Mouse (Mus musculus): Measurements from ENCODE around the gene Ctps2. TPM values are rescaled to one million over a fixed set of nuclear protein-coding genes. Genes with fewer than 3 reads are reported as not detected.
"Not testable (repeated sequence)": the region's sequence is repeated elsewhere in the genome, so short reads cannot be mapped to it uniquely, and the experiment has no call there.

Gene Ctps2
- polyA plus RNA-seq (2016; fragmentation: Nextera tagmentation; extraction: Ambion mirVana): 95.1 and 96.2 TPM in 2 replicates

GRCm38 (mm10) chrX:162900938-162901337 is at the start of gene Ctps2:
Gene Ctps2 (plus strand): TSS chrX:162901238.
- Histone ChIP-seq H3K27me3 (peaks cover 3% of the 10 kb centered on the region; the same call in 1 of the 2 replicates), H3K9ac (peak within 1 kb of the TSS; percentile 68), H3K4me3 (peak within 1 kb of the TSS; percentile 55), H3K27ac (peak within 1 kb of the TSS; percentile 66), H3K4me2 (replicated peaks) (peak within 1 kb of the TSS; percentile 60), H3K9me3 (replicated peaks) (no peaks in the 10 kb centered on the region), H3K4me1 (0 out of 2 replicates have a peak, but pooled peaks cover 2% of the 10 kb centered on the region), H3K36me3 (no peaks in the 10 kb centered on the region)
- WGBS: 33% methylated on average over 4 of the region's 4 CpGs
- no peak for ATAC-seq (ENCODE audit: low FRiP score)

GRCm38 (mm10) chrX:162868294-162868965 is 32.6 kb upstream of the Ctps2 start:
- Histone ChIP-seq H3K4me2 (replicated peaks) (no peak overlapping the region), H3K36me3 (0 out of 2 replicates have a peak, but pooled peaks cover 3% of the 10 kb centered on the region), H3K9me3 (replicated peaks) (no peaks in the 10 kb centered on the region), H3K27ac (no peak overlapping the region), H3K9ac (no peak overlapping the region), H3K27me3 (no peaks in the 10 kb centered on the region), H3K4me3 (no peak overlapping the region), H3K4me1 (no peaks in the 10 kb centered on the region)
- 83% methylated on average over 3 of the region's 3 CpGs for WGBS
- ATAC-seq (ENCODE audit: low FRiP score): no peak

GRCm38 (mm10) chrX:162871734-162872517 is 29.1 kb upstream of the Ctps2 start:
- Histone ChIP-seq H3K9ac (no peak overlapping the region), H3K4me3 (no peak overlapping the region), H3K4me2 (replicated peaks) (no peak overlapping the region), H3K9me3 (replicated peaks) (no peaks in the 10 kb centered on the region), H3K36me3 (peaks cover 7% of the 10 kb centered on the region; the same call in 1 of the 2 replicates), H3K27me3 (no peaks in the 10 kb centered on the region), H3K4me1 (no peaks in the 10 kb centered on the region), H3K27ac (no peak overlapping the region)
- WGBS: 41% methylated on average over 4 of the region's 4 CpGs
- no peak for ATAC-seq (ENCODE audit: low FRiP score)

GRCm38 (mm10) chrX:162873761-162874160 is 27.3 kb upstream of the Ctps2 start:
- Histone ChIP-seq H3K27ac (no peak overlapping the region), H3K9me3 (replicated peaks) (no peaks in the 10 kb centered on the region), H3K9ac (no peak overlapping the region), H3K27me3 (no peaks in the 10 kb centered on the region), H3K4me3 (no peak overlapping the region), H3K4me1 (no peaks in the 10 kb centered on the region), H3K4me2 (replicated peaks) (no peak overlapping the region), H3K36me3 (peaks cover 10% of the 10 kb centered on the region; the same call in 1 of the 2 replicates)
- WGBS: 93% methylated on average over 2 of the region's 2 CpGs
- ATAC-seq (ENCODE audit: low FRiP score): no peak

- no peak overlapping the region for H3K4me3 ChIP-seq
- ATAC-seq (ENCODE audit: low FRiP score): no peak
- 90% methylated on average over 3 of the region's 3 CpGs for WGBS
- no peak overlapping the region for H3K4me2 ChIP-seq (replicated peaks)
- H3K36me3 ChIP-seq: peaks cover 15% of the 10 kb centered on the region; the same call in 1 of the 2 replicates
- no peak overlapping the region for H3K9ac ChIP-seq
- no peak overlapping the region for H3K27ac ChIP-seq
- H3K9me3 ChIP-seq (replicated peaks): no peaks in the 10 kb centered on the region
- H3K4me1 ChIP-seq: no peaks in the 10 kb centered on the region
- H3K27me3 ChIP-seq: no peaks in the 10 kb centered on the region
These were observed 22.8 kb upstream of the Ctps2 start for GRCm38 (mm10) chrX:162878236-162878635.

GRCm38 (mm10) chrX:162887931-162888511 is 13.0 kb upstream of the Ctps2 start, which contains the start of gene Syap1:
Gene Syap1 (minus strand): TSS chrX:162888447.
- Histone ChIP-seq H3K36me3 (no peaks in the 10 kb centered on the region), H3K4me2 (replicated peaks) (peak within 1 kb of the TSS; percentile 54), H3K9ac (peak within 1 kb of the TSS; percentile 72), H3K27ac (peak within 1 kb of the TSS; percentile 60; the same call in 1 of the 2 replicates), H3K27me3 (no peaks in the 10 kb centered on the region), H3K4me3 (peak within 1 kb of the TSS; percentile 62), H3K9me3 (replicated peaks) (no peaks in the 10 kb centered on the region), H3K4me1 (peaks cover 4% of the 10 kb centered on the region)
- 20% methylated on average over 34 of the region's 47 CpGs for WGBS
- peak; percentile 95 for ATAC-seq (ENCODE audit: low FRiP score)

- H3K27me3 ChIP-seq; H3K27ac ChIP-seq; H3K9ac ChIP-seq; H3K4me1 ChIP-seq; H3K9me3 ChIP-seq (replicated peaks); H3K4me3 ChIP-seq; H3K36me3 ChIP-seq; H3K4me2 ChIP-seq (replicated peaks): not testable (repeated sequence)
- 77% methylated on average over 9 of the region's 25 CpGs for WGBS
- ATAC-seq (ENCODE audit: low FRiP score): peak; percentile 46
These were observed 12.3 kb upstream of the Ctps2 start for GRCm38 (mm10) chrX:162888575-162889223.

GRCm38 (mm10) chrX:162901371-162902039 is 467 bp downstream of the Ctps2 start:
- Histone ChIP-seq H3K4me2 (replicated peaks) (peak overlapping the region; percentile 60), H3K27ac (peak overlapping the region; percentile 66), H3K9ac (peak overlapping the region; percentile 68), H3K36me3 (no peaks in the 10 kb centered on the region), H3K4me1 (0 out of 2 replicates have a peak, but pooled peaks cover 2% of the 10 kb centered on the region), H3K4me3 (peak overlapping the region; percentile 55), H3K27me3 (peaks cover 3% of the 10 kb centered on the region; the same call in 1 of the 2 replicates), H3K9me3 (replicated peaks) (no peaks in the 10 kb centered on the region)
- WGBS: 28% methylated on average over 23 of the region's 25 CpGs
- ATAC-seq (ENCODE audit: low FRiP score): peak; percentile 85

- WGBS: 27% methylated on average over 29 of the region's 29 CpGs
- Histone ChIP-seq H3K27me3 (peaks cover 3% of the 10 kb centered on the region; the same call in 1 of the 2 replicates), H3K4me3 (peak overlapping the region; percentile 55), H3K4me1 (0 out of 2 replicates have a peak, but pooled peaks cover 2% of the 10 kb centered on the region), H3K27ac (peak overlapping the region; percentile 66; the same call in 1 of the 2 replicates), H3K4me2 (replicated peaks) (peak overlapping the region; percentile 60), H3K9me3 (replicated peaks) (no peaks in the 10 kb centered on the region), H3K36me3 (no peaks in the 10 kb centered on the region), H3K9ac (peak overlapping the region; percentile 68)
- peak; percentile 79 for ATAC-seq (ENCODE audit: low FRiP score)
These were observed 1.1 kb downstream of the Ctps2 start for GRCm38 (mm10) chrX:162902040-162902734.

- H3K4me2 ChIP-seq (replicated peaks): no peak overlapping the region
- no peak overlapping the region for H3K4me3 ChIP-seq
- WGBS: 75% methylated on average over 3 of the region's 3 CpGs
- H3K27me3 ChIP-seq: 0 out of 2 replicates have a peak, but pooled peaks cover 3% of the 10 kb centered on the region
- H3K9ac ChIP-seq: no peak overlapping the region
- peaks cover 7% of the 10 kb centered on the region; the same call in 1 of the 2 replicates for H3K36me3 ChIP-seq
- ATAC-seq (ENCODE audit: low FRiP score): no peak
- H3K4me1 ChIP-seq: 0 out of 2 replicates have a peak, but pooled peaks cover 2% of the 10 kb centered on the region
- H3K9me3 ChIP-seq (replicated peaks): no peaks in the 10 kb centered on the region
- no peak overlapping the region for H3K27ac ChIP-seq
These were observed 6.5 kb downstream of the Ctps2 start for GRCm38 (mm10) chrX:162907554-162907953.

GRCm38 (mm10) chrX:162913651-162914050 is 12.6 kb downstream of the Ctps2 start:
- no peaks in the 10 kb centered on the region for H3K9me3 ChIP-seq (replicated peaks)
- WGBS: 95% methylated on average over 3 of the region's 3 CpGs
- no peaks in the 10 kb centered on the region for H3K4me1 ChIP-seq
- no peak for ATAC-seq (ENCODE audit: low FRiP score)
- no peak overlapping the region for H3K4me3 ChIP-seq
- no peak overlapping the region for H3K4me2 ChIP-seq (replicated peaks)
- no peak overlapping the region for H3K9ac ChIP-seq
- H3K36me3 ChIP-seq: peaks cover 7% of the 10 kb centered on the region; the same call in 1 of the 2 replicates
- no peaks in the 10 kb centered on the region for H3K27me3 ChIP-seq
- H3K27ac ChIP-seq: no peak overlapping the region

Data from hindbrain, embryonic 12.5 days (tissue).